Mouse (Mus musculus): ENCODE measurements at regions not wholly inside any gene's neighbourhood (a gene's known extent, or its start where the extent isn't known, plus 50 kb on each side); places are given as distances from the start of the nearest gene placed in this dataset.

DNA sequence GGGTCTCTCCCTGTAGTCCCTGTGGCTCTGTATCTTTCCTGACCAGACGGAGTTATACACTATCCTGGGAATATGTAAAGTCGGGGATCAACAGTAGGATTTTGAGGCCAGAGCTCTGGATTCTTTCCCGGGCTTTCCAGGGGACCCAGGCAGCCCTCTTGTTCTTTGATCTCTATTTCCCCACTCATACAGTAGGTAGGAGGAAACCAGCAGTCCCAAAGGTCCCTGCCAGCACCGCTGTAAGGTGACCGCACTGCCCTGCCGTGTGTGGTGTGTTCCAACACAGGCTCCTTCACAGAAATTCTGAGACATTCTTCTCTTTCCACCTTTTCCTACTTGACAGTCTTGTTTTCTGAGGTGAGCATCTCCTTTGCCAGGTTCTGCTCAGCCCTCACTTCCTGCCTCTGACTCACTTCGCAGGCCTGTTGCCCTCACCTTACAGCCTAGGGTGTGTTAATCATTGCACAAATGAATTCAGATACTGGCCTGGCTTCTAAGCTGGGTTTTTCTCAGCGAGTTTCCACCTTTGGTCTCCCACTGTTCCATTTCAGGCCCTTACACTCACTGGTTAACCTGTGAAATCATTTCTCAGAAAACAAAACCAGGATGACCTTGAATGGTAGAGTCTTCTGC lies 53.0 kb upstream of the Shb start:
- TF ChIP-seq CTCF (IDR thresholded peaks at IDR 0.05; ENCODE audit: borderline replicate concordance, extremely low read depth, insufficient read depth, insufficient read length) (no peak), POLR2A (IDR thresholded peaks at IDR 0.05; ENCODE audit: borderline replicate concordance, extremely low read depth, insufficient read depth, insufficient read length, poor library complexity, severe bottlenecking) (no peak)

Data from brain, embryonic 14.5 days (tissue).